Mouse (Mus musculus): ENCODE measurements around the gene Vps26a. TPM values are rescaled to one million over a fixed set of nuclear protein-coding genes. Genes with fewer than 3 reads are reported as not detected.

Vps26a gene
- 12.8 and 13.8 TPM in 2 replicates for polyA plus RNA-seq (2012; rRNA removed)

GRCm38 (mm10) chr10:62486618-62487415, at the start of gene Vps26a:
TSS of gene Vps26a (minus strand) at chr10:62486805.

GRCm38 (mm10) chr10:62527351-62527750, 40.7 kb upstream of the Vps26a start, which contains the start of gene Srgn:
TSS of gene Srgn (minus strand) at chr10:62527451.

GRCm38 (mm10) chr10:62449364-62450279, 37.0 kb downstream of the Vps26a start, which contains the start of the genes 4930507D05Rik and Supv3l1:
TSS of gene 4930507D05Rik (plus strand) at chr10:62449489.
TSS of gene Supv3l1 (minus strand) at chr10:62449738.

DNA sequence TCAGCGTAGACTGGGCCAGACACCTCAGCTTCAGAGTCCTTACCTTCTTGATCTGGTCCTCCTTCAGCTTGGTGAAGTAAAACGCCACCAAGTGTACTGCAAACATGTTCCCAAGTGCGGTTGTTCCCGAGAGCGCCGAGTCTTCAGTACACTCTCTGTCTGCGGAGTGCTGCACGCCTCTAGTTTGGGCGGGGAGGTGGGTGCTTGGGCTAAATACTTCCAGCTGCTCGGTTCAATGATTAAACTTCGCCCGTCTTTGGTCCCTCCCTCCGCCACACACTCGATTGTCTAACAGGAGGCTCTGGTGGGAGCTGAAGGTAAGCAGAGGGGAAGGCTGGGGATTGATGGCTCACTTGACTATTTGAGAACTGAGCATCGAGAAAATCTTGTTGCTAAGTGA, 64.3 kb downstream of the Vps26a start, which contains the start of gene Hkdc1:
Hkdc1 (minus strand) TSS at position 237 of the 400 bp plus-strand sequence.

Other genes with a start within 250 kb of the Vps26a start
- gene Tacr2, start 234.4 kb downstream of the Vps26a start, polyA plus RNA-seq (2012; rRNA removed) = 0.02 and 0.08 TPM in 2 replicates
- 34.5 and 38.8 TPM in 2 replicates for gene Hk1, start 106.9 kb downstream of the Vps26a start, polyA plus RNA-seq (2012; rRNA removed)
- gene Hkdc1, start 64.3 kb downstream of the Vps26a start, polyA plus RNA-seq (2012; rRNA removed) = 5.5 and 9.4 TPM in 2 replicates
- 0.07 and 0.10 TPM in 2 replicates for gene 4930507D05Rik, start 37.3 kb downstream of the Vps26a start, polyA plus RNA-seq (2012; rRNA removed)
- 11.2 and 12.8 TPM in 2 replicates for gene Supv3l1, start 37.1 kb downstream of the Vps26a start, polyA plus RNA-seq (2012; rRNA removed)
- gene Srgn, start 40.6 kb upstream of the Vps26a start, polyA plus RNA-seq (2012; rRNA removed) = 34.0 and 35.3 TPM in 2 replicates
- gene Kif1bp, start 91.7 kb upstream of the Vps26a start, polyA plus RNA-seq (2012; rRNA removed) = 7.9 and 8.2 TPM in 2 replicates
- gene Ddx21, start 115.5 kb upstream of the Vps26a start, polyA plus RNA-seq (2012; rRNA removed) = 16.1 and 16.3 TPM in 2 replicates
- 21.7 and 26.8 TPM in 2 replicates for gene Ddx50, start 164.4 kb upstream of the Vps26a start, polyA plus RNA-seq (2012; rRNA removed)
- gene Stox1, start 239.3 kb upstream of the Vps26a start, polyA plus RNA-seq (2012; rRNA removed) = 0.15 and 0.24 TPM in 2 replicates